Mouse (Mus musculus) kidney, postnatal 10 days (tissue): ENCODE measurements around the gene Cad.

Experiments
- DNase-seq: peaks from one replicate; pipeline ENCODE4 v3.0.0; 2021; ENCODE audit warnings: mixed read lengths

Gene Cad

GRCm38 (mm10) chr5:31110781-31111180 is 56.2 kb downstream of the Cad start:
- peak; percentile 28 for DNase-seq

DNA sequence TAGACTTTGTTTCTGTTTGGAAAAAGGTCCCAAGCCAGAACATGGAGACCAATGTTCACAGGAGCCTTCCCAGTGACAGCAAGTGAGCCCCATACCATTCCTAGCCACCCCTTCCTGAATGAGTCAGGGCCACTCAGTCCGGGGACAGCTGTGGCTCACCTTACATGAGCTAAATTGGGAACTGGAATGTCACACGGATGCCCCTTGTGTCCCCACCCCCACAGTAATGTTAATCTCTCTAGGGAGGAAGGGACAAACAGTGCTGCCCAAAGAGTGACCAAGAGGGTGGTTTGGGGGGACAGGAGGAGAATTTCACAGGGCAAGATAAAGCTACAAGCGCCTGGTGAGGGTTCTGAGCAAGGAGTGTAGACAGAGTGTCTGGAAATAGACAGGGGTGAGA is 61.8 kb downstream of the Cad start, which contains the start of gene Trim54:
Gene Trim54 (plus strand): TSS at position 359 of the 400 bp plus-strand sequence.
- DNase-seq: no peak

GRCm38 (mm10) chr5:31116912-31117311 is 62.3 kb downstream of the Cad start:
- no peak for DNase-seq

DNA sequence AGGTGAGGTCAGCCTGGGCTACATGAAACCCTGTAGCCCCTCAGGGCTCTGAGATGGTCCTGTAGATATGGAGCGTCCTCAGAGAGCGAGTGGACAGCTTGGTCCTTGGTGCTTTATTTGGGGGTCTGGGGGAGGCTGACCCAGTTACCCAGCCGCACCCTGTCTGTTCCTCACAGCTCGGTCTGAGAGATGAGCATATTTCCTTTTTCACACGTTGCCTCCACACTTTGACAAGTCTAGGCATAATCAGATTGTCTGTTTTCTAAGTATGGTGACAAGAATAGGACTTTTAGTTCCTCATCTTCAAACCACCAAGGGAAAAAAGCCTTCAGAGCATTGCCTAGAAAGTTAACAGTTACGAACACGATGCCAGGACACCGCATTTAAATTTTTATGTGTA is 66.5 kb downstream of the Cad start:
- DNase-seq: no peak

DNA sequence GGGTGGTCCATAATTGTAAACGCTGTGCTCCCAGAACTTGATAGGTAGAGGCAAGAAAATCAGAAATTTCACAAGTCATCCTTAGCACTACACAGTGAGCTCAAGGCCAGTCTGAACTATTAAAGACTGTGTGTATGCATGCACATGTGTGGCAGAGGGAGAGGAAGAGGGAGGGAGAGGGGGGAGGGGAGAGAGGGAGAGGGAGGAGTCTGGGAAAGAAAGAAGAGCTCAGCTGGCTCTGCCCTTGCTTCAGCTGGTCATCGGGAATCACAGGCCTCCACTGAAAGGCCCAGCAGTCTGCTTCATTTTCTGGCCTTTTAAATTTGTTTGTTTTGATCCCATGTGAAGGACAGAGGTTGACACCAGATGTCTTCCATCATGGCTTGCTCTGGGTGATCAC is 68.9 kb downstream of the Cad start:
- DNase-seq: no peak

DNA sequence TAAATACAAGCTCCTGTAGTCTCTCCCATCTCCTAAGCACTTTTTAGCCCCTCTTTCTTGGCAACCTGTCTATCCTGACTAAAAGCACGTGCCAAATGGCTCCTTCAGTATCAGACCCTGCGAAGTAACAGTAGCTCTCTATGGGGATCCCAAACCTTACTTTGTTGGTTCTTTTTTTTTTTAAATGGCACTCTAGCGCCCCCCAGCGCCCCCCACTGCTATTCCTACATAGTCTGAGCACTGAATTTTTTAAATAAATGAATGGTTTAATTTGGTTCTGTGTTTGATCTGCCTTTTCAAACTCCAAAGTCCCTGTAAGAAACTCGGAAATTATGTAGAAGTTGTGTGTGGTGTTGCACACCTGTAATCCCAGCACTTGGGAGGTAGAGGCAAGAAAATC is 71.5 kb downstream of the Cad start:
- DNase-seq: no peak
